Mouse (Mus musculus) thymus, postnatal 10 days (tissue): Measurements from ENCODE around the gene Gm37240.

ENCODE experiments used
- DNase-seq, 2 experiments: peaks; one replicate each; pipeline ENCODE4 v3.0.0; 2021; ENCODE audit warnings: low spot score in 2 of 2

Gene Gm37240

GRCm38 (mm10) chr3:85417663-85418062, 469.7 kb downstream of the Gm37240 start:
- DNase-seq = no peak

- no peak for DNase-seq
Measured at GRCm38 (mm10) chr3:85398841-85399240, 488.5 kb downstream of the Gm37240 start.

- DNase-seq = no peak
Measured at GRCm38 (mm10) chr3:85398483-85398835, 488.9 kb downstream of the Gm37240 start.

- DNase-seq = no peak
Measured at GRCm38 (mm10) chr3:85397816-85398482, 489.4 kb downstream of the Gm37240 start.

- no peak for DNase-seq
Measured at GRCm38 (mm10) chr3:85393395-85393794, 493.9 kb downstream of the Gm37240 start.

GRCm38 (mm10) chr3:85391756-85392155, 495.6 kb downstream of the Gm37240 start:
- no peak for DNase-seq

GRCm38 (mm10) chr3:85391111-85391510, 496.2 kb downstream of the Gm37240 start:
- DNase-seq = no peak

GRCm38 (mm10) chr3:85385371-85385770, 501.9 kb downstream of the Gm37240 start:
- no peak for DNase-seq

- no peak for DNase-seq
Measured at GRCm38 (mm10) chr3:85383330-85383729, 504.0 kb downstream of the Gm37240 start.

GRCm38 (mm10) chr3:85378703-85379395, 508.5 kb downstream of the Gm37240 start:
- DNase-seq = no peak

GRCm38 (mm10) chr3:85377946-85378702, 509.2 kb downstream of the Gm37240 start:
- no peak for DNase-seq

GRCm38 (mm10) chr3:85377505-85377904, 509.8 kb downstream of the Gm37240 start:
- DNase-seq = no peak

- no peak for DNase-seq
Measured at GRCm38 (mm10) chr3:85376541-85376940, 510.8 kb downstream of the Gm37240 start.

- no peak for DNase-seq
Measured at GRCm38 (mm10) chr3:85373039-85373438, 514.3 kb downstream of the Gm37240 start.

- DNase-seq = no peak
Measured at GRCm38 (mm10) chr3:85369847-85370246, 517.5 kb downstream of the Gm37240 start.

GRCm38 (mm10) chr3:85369157-85369556, 518.2 kb downstream of the Gm37240 start:
- DNase-seq = no peak

- no peak for DNase-seq
Measured at GRCm38 (mm10) chr3:85368354-85369120, 518.8 kb downstream of the Gm37240 start.

- no peak for DNase-seq
Measured at GRCm38 (mm10) chr3:85364591-85365343, 522.6 kb downstream of the Gm37240 start.

GRCm38 (mm10) chr3:85362883-85363282, 524.4 kb downstream of the Gm37240 start:
- DNase-seq = no peak

GRCm38 (mm10) chr3:85356373-85356772, 530.9 kb downstream of the Gm37240 start:
- DNase-seq = no peak

GRCm38 (mm10) chr3:85348021-85348420, 539.3 kb downstream of the Gm37240 start:
- no peak for DNase-seq
